Comparison of ENCODE assay signal across 8 mouse cellular contexts in the genomic region with DNA sequence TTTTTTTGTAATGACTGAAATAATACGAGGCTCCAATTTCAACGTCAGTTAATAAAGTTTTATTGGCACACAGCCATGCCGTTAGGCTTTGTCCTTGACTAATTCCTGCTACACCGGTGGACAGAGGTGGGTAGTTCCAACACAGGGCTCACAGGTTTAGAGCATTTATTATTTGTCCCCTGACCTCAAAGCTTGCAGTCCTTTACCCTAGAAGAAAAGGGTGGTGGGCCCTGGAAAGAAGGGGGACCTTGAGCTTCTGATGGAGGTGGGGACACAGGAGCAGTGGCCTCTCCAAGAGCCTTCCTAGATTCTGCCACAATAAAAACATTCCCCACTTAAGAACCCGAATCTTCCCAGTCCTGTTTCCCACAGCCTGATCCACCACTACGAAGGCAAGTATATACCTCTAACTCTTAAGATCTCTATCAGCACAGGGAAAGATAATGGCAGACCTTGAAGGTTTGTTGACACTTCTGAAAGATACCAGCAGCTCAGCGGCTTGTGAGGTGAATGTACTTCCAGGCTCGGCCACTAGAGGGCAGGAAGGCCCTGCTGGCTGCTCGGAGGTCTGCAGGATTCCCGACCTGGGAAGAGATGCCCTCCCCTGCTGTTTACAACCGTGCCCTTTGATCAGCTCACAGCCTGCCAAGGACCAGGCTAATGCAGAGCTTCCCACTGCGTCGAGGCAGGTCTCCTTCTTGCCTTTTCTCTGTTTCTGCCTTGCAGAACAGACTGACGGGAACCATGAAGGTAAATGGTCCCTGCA. TPM values are rescaled to one million over a fixed set of nuclear protein-coding genes. Genes with fewer than 3 reads are reported as not detected.
DNase-seq lines count a peak whose midpoint lies in the region; ATAC-seq and TF ChIP-seq lines count a peak whose summit lies in the region.

No protein-coding gene starts in this region.

- peaks cover 39% of the 10 kb centered on the region for H3K27me3 ChIP-seq in liver, embryonic 12.5 days (replicated peaks)
- no peaks in the 10 kb centered on the region for H3K27me3 ChIP-seq in heart, adult 2 months (ENCODE audit: control insufficient read depth, insufficient read depth, low read length)
- peaks cover 29% of the 10 kb centered on the region for H3K27me3 ChIP-seq in limb, embryonic 13.5 days

- H3K36me3 ChIP-seq in liver, embryonic 12.5 days, result no peaks in the 10 kb centered on the region
- H3K36me3 ChIP-seq in heart, adult 2 months (ENCODE audit: control insufficient read depth, insufficient read depth, low read length), result no peaks in the 10 kb centered on the region
- no peaks in the 10 kb centered on the region for H3K36me3 ChIP-seq in limb, embryonic 13.5 days

- 21% methylated on average over 14 of the region's 14 CpGs for WGBS in liver, embryonic 12.5 days (ENCODE audit: insufficient replicate concordance)
- 17% methylated on average over 14 of the region's 14 CpGs for WGBS in heart, adult 2 months
- WGBS in limb, embryonic 13.5 days, result 17% methylated on average over 14 of the region's 14 CpGs

- no peak; the same call in 1 of the 2 replicates for TF ChIP-seq CTCF in heart, adult 2 months (IDR thresholded peaks at IDR 0.05)

- H3K4me1 ChIP-seq in liver, embryonic 12.5 days, result no peaks in the 10 kb centered on the region
- H3K4me1 ChIP-seq in heart, adult 2 months (ENCODE audit: control insufficient read depth, insufficient read depth, low read length), result peaks cover 1% of the 10 kb centered on the region
- H3K4me1 ChIP-seq in limb, embryonic 13.5 days, result peaks cover 20% of the 10 kb centered on the region

- no peak overlapping the region for H3K27ac ChIP-seq in liver, embryonic 12.5 days
- H3K27ac ChIP-seq in heart, adult 2 months, result no peak overlapping the region
- H3K27ac ChIP-seq in limb, embryonic 13.5 days, result no peak overlapping the region

- peak; percentile 77 for DNase-seq in liver
- DNase-seq in embryo, embryonic 9.5 days (ENCODE audit: extremely low spot score), result peak; percentile 90
- peak; percentile 78 to 91 for DNase-seq in heart, adult 2 months
- DNase-seq in kidney, adult 8-10 months, result peak; percentile 87 to 94
- peak; percentile 81 for DNase-seq in naive thymus-derived CD4-positive, alpha-beta T cell, adult 2 months (ENCODE audit: low read depth)
- peak; percentile 75 to 92 for DNase-seq in spleen, postnatal 4 days (ENCODE audit: low spot score in 2 of 2)

- no peak overlapping the region for H3K4me2 ChIP-seq in liver, embryonic 12.5 days
- H3K4me2 ChIP-seq in limb, embryonic 13.5 days (replicated peaks), result peak overlapping the region; percentile 52

- TF ChIP-seq POLR2A in heart, adult 2 months (IDR thresholded peaks at IDR 0.05; ENCODE audit: insufficient read depth, low read depth, low read length), result no peak

- no peak for ATAC-seq in liver, embryonic 12.5 days
- no peak; the same call in 1 of the 2 replicates for ATAC-seq in limb, embryonic 13.5 days (ENCODE audit: low FRiP score, low read depth)

- peak; percentile 75 for TF ChIP-seq EP300 in heart, adult 2 months (IDR thresholded peaks at IDR 0.05; ENCODE audit: insufficient read depth, low read depth, low read length)

- no peak overlapping the region for H3K9ac ChIP-seq in liver, embryonic 12.5 days
- no peak overlapping the region for H3K9ac ChIP-seq in heart, adult 2 months (ENCODE audit: low read depth, low read length)
- H3K9ac ChIP-seq in limb, embryonic 13.5 days, result no peak overlapping the region

- intact Hi-C loops in heart, adult 2 months (cut with DNase I), result loop anchor here (1.0 to 5.0 kb wide), 3 partner anchors 80 to 160 kb away; no protein-coding TSS in a partner anchor

- H3K9me3 ChIP-seq in liver, embryonic 12.5 days (replicated peaks), result no peaks in the 10 kb centered on the region
- H3K9me3 ChIP-seq in limb, embryonic 13.5 days, result no peaks in the 10 kb centered on the region

- H3K79me2 ChIP-seq in heart, adult 2 months (replicated peaks; ENCODE audit: control insufficient read depth, insufficient read depth, low read length), result no peaks in the 10 kb centered on the region

- no peak overlapping the region for H3K4me3 ChIP-seq in liver, embryonic 12.5 days
- no peak overlapping the region for H3K4me3 ChIP-seq in heart, adult 2 months
- no peak overlapping the region for H3K4me3 ChIP-seq in limb, embryonic 13.5 days

RNA-seq across cellular contexts. Expression of a gene that starts 17.7 kb away (rescaled TPM):
- polyA plus RNA-seq in liver, embryonic 12.5 days (2016; fragmentation: Nextera tagmentation; extraction: Ambion mirVana), result 2.7 and 3.1 TPM in 2 replicates
- total RNA-seq in heart, adult 2 months (2021), result 10 to 100 TPM; 14.0 to 15.8 TPM
- polyA plus RNA-seq in heart, adult 2 months (2012; rRNA removed), result 20.9 and 25.1 TPM in 2 replicates
- 2.7 and 3.6 TPM in 2 replicates for polyA plus RNA-seq in limb, embryonic 13.5 days (2015; fragmentation: Nextera tagmentation; extraction: Ambion mirVana)

RNA-seq across cellular contexts. Expression of a gene that starts 34.0 kb away (rescaled TPM):
- polyA plus RNA-seq in liver, embryonic 12.5 days (2016; fragmentation: Nextera tagmentation; extraction: Ambion mirVana), result not detected in 2 replicates
- not detected for total RNA-seq in heart, adult 2 months (2021)
- polyA plus RNA-seq in heart, adult 2 months (2012; rRNA removed), result 0.20 TPM in 1 of 2 replicates, not detected in the other
- polyA plus RNA-seq in limb, embryonic 13.5 days (2015; fragmentation: Nextera tagmentation; extraction: Ambion mirVana), result 0.69 and 1.1 TPM in 2 replicates

RNA-seq across cellular contexts. Expression of a gene that starts 34.1 kb away (rescaled TPM):
- not detected in 2 replicates for polyA plus RNA-seq in liver, embryonic 12.5 days (2016; fragmentation: Nextera tagmentation; extraction: Ambion mirVana)
- under 1 TPM in 1 of 2 experiments, not detected in 1; 0.05 TPM for total RNA-seq in heart, adult 2 months (2021)
- polyA plus RNA-seq in heart, adult 2 months (2012; rRNA removed), result 0.06 TPM in 1 of 2 replicates, not detected in the other
- 0.19 and 0.43 TPM in 2 replicates for polyA plus RNA-seq in limb, embryonic 13.5 days (2015; fragmentation: Nextera tagmentation; extraction: Ambion mirVana)
